Mouse (Mus musculus) yolk sac, embryonic 10.5 days (tissue): ENCODE measurements at regions not wholly inside any gene's neighbourhood (a gene's known extent, or its start where the extent isn't known, plus 50 kb on each side); places are given as distances from the start of the nearest gene placed in this dataset.
A peak's percentile ranks its signal among the peaks of the same experiment; 100 is the strongest.

Source experiments
- DNase-seq: peaks from one replicate; pipeline ENCODE4 v3.0.0-alpha.2; 2017; ENCODE audit warnings: low spot score

GRCm38 (mm10) chr3:150752787-150753186 lies 684.9 kb upstream of the Adgrl4 start:
- no peak for DNase-seq

DNA sequence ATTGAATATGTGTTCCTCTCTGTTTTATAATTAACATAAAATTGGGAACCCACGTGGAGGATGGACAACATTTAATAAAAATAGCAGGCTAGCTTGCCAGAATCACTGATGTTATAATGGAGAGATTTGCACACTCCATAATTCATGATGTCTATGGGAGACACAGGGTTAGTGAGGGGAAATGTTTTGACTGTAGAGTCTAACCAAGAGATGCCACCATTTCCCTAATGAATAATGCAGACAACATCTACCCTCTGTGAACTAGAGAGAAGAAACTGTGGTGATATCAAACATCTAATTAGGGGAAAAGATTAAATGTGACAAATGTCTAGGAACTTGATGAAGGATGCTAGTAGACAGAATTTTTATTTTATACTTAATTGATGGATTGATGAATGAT lies 677.8 kb upstream of the Adgrl4 start:
- no peak for DNase-seq

DNA sequence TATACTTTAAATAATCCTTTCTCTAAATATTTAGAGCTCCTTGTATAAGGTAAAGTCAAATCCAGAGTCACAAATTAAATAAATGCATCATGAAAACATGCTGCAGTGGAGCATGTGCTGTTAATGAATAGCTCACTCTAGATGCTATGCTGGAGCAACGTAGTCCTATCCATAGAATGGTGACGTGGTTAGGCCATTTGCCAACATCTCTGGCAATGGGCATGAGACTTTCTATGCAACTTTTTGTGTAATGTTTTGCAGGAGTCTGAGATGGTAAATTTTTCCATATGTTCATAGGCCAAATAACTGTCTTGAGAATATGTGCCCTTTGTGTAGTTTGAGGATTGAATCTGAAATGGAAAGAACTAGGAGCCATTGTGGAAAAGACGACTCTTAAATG lies 653.1 kb upstream of the Adgrl4 start:
- DNase-seq: no peak

DNA sequence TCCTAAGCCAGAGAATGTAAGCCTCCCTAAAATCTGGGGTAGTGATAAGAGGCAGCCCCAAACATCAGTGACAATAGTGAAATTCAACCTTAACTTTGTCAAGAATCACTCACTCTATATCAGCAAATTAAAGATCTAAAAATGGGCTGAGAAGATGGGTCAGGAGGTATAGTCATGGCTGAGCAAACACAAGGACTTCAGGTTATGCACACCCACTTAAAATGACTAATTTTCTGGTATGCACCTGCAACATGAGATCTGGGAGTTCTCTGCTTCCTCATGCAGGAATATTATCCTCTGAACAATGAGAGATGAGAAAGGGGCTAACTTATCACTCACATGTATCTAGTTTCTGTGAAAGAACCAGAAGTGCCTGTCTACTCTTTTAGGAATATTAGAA lies 619.9 kb upstream of the Adgrl4 start:
- no peak for DNase-seq

GRCm38 (mm10) chr3:150819369-150819768 lies 618.3 kb upstream of the Adgrl4 start:
- DNase-seq: no peak

GRCm38 (mm10) chr3:150820039-150820438 lies 617.6 kb upstream of the Adgrl4 start:
- DNase-seq: no peak

- no peak for DNase-seq
Observed at GRCm38 (mm10) chr3:150846029-150846428, 591.7 kb upstream of the Adgrl4 start.

- no peak for DNase-seq
Observed at GRCm38 (mm10) chr3:150852107-150852506, 585.6 kb upstream of the Adgrl4 start.

- no peak for DNase-seq
Observed at GRCm38 (mm10) chr3:150896668-150897067, 541.0 kb upstream of the Adgrl4 start.

DNA sequence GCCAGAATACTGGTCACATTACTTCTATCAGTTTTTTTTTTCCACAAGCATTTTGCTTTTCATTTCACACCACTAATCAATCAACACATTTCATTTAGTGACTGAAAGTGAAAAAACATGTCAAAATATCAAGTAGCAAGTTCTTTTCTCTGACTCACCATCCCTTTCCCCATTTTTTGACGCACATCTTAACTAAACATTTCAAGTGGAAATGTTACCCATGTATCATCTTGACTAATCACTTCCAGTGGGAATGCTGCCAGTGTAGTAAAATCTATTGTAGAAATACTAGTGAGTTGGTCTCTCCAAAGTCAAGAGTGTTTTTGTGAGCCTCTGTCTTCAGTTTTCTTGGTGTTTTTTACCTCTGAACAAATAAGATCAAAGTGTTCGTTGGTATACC lies 527.6 kb upstream of the Adgrl4 start:
- DNase-seq: no peak

DNA sequence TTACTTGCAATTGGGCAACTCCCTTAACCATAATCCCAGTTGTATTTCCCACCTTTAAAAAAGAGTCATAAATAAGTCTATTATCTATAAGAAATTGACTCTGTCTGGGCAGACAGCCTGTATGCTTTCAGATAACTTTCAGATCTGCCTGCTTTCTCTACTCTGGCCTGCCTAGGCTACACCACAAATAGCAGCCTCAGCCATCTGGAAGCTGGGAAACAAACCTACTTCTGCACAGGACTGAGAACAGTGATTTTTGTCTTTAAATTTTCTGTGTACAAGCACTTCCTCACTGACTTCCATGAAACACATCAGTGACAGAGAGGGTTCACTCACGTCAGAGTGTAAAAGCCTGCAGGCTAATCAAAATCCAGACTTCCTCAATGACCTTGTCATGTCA lies 482.8 kb upstream of the Adgrl4 start:
- DNase-seq: no peak

- DNase-seq: no peak
Observed at GRCm38 (mm10) chr3:150999652-151000051, 438.0 kb upstream of the Adgrl4 start.

DNA sequence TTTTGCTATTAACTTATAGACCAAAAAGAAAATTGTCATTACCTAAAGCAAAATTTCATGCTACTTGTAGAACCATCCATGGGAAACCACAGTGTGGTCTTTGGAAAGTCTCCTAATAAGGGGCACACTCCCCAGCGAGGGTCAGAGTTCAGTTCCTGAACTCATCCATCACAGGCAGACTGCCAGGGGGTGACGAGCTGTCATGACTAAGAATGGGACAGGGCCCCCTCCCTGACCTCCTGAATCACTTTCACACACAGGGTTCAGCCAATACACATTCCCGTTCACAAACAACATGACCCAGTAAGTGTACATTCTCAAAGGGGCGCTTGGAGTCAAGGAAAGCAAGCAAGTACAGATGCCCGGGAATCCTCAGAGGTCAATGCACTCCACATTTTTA lies 437.5 kb upstream of the Adgrl4 start:
- DNase-seq: peak; percentile 17

DNA sequence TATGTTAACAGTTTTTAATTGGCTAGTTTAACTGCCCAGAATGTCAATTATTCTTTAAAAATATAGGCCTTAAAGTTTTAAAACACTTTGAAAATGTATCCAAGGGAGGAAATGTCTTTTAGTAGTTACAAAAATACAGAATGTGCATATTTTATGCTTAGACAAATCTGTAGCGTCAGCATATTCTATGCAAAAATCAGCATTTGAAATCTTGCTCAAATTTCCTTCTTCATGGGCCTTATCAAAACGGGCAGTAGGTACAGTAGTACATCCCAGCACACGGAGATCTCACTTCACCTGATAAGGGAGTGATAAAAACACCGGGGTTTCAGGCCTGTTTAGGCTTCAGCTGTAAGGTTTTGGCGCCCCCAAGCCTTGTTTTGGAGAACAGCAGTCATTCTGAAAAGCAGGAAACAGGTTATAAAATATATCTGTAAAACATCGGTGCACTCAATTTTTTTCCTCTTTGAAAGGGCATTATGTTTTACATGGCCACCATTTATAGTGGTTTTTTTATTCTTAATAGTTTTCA lies 435.7 kb upstream of the Adgrl4 start:
- DNase-seq: no peak

DNA sequence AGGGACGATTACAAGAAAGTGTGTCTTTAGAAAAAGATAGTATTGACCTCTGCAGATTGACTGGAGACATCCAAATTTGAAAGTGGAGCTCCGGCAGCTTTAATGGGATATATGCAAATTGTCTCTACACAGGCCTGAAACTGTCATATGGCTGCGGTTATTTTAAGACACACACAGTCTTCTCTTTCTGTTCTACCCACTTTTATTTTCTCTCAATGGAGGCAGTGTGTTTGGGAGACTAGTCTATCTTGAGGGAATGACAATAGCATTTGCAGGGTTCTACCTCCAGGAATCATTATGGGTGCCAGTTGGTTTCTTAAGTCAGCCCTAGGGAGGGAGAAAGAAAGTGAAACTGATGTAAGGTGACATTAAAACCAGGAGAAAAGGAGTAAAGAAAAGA lies 434.2 kb upstream of the Adgrl4 start:
- no peak for DNase-seq

GRCm38 (mm10) chr3:151003990-151004389 lies 433.7 kb upstream of the Adgrl4 start:
- no peak for DNase-seq

DNA sequence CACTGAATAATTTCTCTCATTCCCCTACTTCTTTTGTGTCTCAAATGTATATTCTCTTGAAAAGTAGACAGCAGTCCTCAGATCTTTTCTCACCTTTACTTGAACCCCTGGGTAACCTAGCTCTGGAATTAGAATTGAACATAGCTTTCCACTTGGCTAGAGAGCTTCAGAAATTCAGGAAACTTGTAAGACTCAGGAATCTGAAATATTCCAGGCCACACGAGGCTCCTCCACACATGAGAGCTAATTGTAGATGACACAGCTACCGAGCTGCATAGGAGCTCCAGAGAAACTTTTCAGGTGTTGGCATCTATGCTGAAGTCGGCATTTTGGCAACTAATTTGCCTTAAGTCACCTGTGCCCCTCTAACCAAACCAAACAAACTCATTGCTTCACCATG lies 417.7 kb upstream of the Adgrl4 start:
- DNase-seq: no peak

DNA sequence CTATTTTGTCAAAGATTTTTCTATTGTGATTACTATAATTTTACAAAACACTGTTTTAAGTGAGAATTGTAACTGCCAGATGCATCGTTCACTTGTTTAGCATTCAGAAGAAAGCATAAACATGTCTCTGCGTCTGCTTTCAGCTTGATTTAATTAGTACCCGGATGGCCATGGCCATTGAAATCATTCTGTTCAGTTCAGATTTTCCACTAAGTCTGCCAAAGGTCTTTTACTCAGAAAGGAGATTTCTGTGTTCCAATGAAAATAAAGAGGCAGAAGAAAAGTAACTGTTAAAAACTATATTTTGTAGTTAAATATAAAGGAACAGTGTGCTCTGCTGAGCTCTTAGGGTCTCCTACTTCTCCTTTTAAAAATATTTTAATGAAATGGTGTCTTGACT lies 380.2 kb upstream of the Adgrl4 start:
- no peak for DNase-seq

GRCm38 (mm10) chr3:151072322-151072721 lies 365.4 kb upstream of the Adgrl4 start:
- DNase-seq: no peak

DNA sequence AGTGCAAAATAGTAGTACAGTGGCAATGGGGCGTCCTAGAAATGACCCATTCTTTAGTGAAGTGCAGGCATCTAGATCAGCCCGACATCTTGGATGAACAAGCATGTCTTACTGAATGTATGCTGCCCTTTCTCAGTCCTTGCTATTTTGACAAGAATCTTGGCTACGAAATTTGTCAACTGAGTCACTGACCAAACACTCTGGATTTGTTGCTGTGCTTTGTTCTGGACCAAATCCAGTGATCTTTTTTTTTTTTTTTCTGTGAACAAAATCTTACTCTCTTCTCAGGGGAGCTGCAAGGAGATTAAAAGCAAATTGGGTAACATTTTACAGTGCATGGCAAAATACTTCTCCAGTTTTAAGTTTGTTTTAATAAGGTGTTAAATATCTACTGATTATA lies 320.9 kb upstream of the Adgrl4 start:
- DNase-seq: no peak

GRCm38 (mm10) chr3:151117583-151118041 lies 320.1 kb upstream of the Adgrl4 start:
- no peak for DNase-seq

DNA sequence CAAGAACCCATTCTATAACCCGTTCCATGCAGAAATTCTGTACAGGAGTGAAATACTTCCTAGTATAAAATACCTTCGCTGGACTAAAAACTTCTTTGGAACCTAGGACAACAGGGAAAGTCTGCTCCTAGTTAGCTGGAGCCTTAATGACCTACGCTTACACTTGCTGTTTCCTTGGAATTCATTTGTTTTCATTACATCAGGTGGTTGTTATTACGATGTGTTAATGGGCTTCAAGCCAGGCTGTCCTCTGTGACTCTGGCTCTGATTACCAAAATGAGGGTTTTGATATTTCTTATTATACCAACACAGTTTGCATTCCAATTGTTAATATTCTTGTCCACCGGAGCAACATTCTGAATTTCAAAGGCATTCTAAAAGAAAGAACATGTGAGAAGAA lies 313.6 kb upstream of the Adgrl4 start:
- DNase-seq: no peak

GRCm38 (mm10) chr3:151146889-151147288 lies 290.8 kb upstream of the Adgrl4 start:
- no peak for DNase-seq

- DNase-seq: no peak
Observed at GRCm38 (mm10) chr3:151153340-151153739, 284.3 kb upstream of the Adgrl4 start.

DNA sequence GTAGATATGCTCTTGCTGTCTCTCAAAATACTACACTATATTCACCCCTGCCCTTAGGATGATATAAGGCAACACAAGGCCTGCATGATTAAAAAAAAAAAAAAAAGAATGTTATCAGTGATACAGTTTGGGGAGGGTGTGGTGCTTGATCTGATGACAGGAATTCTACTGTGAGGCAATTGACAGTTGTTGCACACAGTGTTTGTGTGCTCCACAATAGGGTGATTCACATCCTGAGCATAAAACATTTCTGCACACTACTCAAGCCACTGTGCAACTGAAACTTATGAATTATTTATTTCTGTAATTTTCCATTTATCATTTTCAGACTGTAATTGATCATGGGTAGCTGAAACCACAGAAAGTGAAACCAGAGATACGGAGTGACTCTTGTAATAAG lies 277.2 kb upstream of the Adgrl4 start:
- no peak for DNase-seq
